Mouse (Mus musculus) inflammation-experienced regulatory T-cells, adult 6 months (primary cell): ENCODE measurements around the gene Orai1. TPM values are rescaled to one million over a fixed set of nuclear protein-coding genes. Genes with fewer than 3 reads are reported as not detected.
A peak's percentile ranks its signal among the peaks of the same experiment; 100 is the strongest.
"Not testable (repeated sequence)": the region's sequence is repeated elsewhere in the genome, so short reads cannot be mapped to it uniquely, and the experiment has no call there.

Source experiments
- ATAC-seq: one replicate; pipeline ENCODE4 v1.8.0; 2017
- polyA plus RNA-seq, 3 experiments: library from polyadenylated mRNA; unstranded; fragments of 100-300 nt; shearing (Covaris generic); gene quantifications; one replicate each; pipeline ENCODE4 v1.2.1; 2017

Orai1 gene
- 10 to 100 TPM in 1 of 3 experiments, 1 to 10 TPM in 2; 7.3 to 10.0 (median 8.0) TPM for polyA plus RNA-seq

- ATAC-seq, result peak; percentile 80
Measured at GRCm38 (mm10) chr5:123014753-123015701, at the start of gene Orai1. Gene Orai1 (plus strand): TSS chr5:123015074.

GRCm38 (mm10) chr5:122965427-122965826 is 49.4 kb upstream of the Orai1 start:
- ATAC-seq, result no peak

GRCm38 (mm10) chr5:122968322-122968721 is 46.6 kb upstream of the Orai1 start:
- peak; percentile 77 for ATAC-seq

GRCm38 (mm10) chr5:122970056-122970455 is 44.8 kb upstream of the Orai1 start:
- ATAC-seq, result no peak

- ATAC-seq, result no peak
Measured at GRCm38 (mm10) chr5:122971438-122971837, 43.4 kb upstream of the Orai1 start.

GRCm38 (mm10) chr5:122972116-122972515 is 42.8 kb upstream of the Orai1 start:
- no peak for ATAC-seq

- not testable (repeated sequence) for ATAC-seq
Measured at GRCm38 (mm10) chr5:122974701-122975100, 40.2 kb upstream of the Orai1 start.

GRCm38 (mm10) chr5:122978970-122979369 is 35.9 kb upstream of the Orai1 start:
- no peak for ATAC-seq

- peak; percentile 36 for ATAC-seq
Measured at GRCm38 (mm10) chr5:122984483-122984882, 30.4 kb upstream of the Orai1 start.

GRCm38 (mm10) chr5:122985276-122985675 is 29.6 kb upstream of the Orai1 start:
- no peak for ATAC-seq

- no peak for ATAC-seq
Measured at GRCm38 (mm10) chr5:122986091-122986493, 28.8 kb upstream of the Orai1 start.

- ATAC-seq, result no peak
Measured at GRCm38 (mm10) chr5:122987211-122988020, 27.5 kb upstream of the Orai1 start.

- no peak for ATAC-seq
Measured at GRCm38 (mm10) chr5:122988021-122988751, 26.7 kb upstream of the Orai1 start.

GRCm38 (mm10) chr5:122989001-122989525 is 25.8 kb upstream of the Orai1 start:
- ATAC-seq, result peak; percentile 39

- ATAC-seq, result no peak
Measured at GRCm38 (mm10) chr5:122989551-122990330, 25.1 kb upstream of the Orai1 start, which contains the start of gene Kdm2b. Gene Kdm2b (minus strand): TSS chr5:122989823.

GRCm38 (mm10) chr5:122990411-122991160 is 24.3 kb upstream of the Orai1 start:
- peak; percentile 67 for ATAC-seq

GRCm38 (mm10) chr5:122991350-122992004 is 23.4 kb upstream of the Orai1 start:
- ATAC-seq, result no peak

GRCm38 (mm10) chr5:122993811-122994210 is 21.1 kb upstream of the Orai1 start:
- no peak for ATAC-seq

- ATAC-seq, result peak; percentile 76
Measured at GRCm38 (mm10) chr5:122994303-122994846, 20.5 kb upstream of the Orai1 start.

GRCm38 (mm10) chr5:122994910-122995309 is 20.0 kb upstream of the Orai1 start:
- ATAC-seq, result peak; percentile 6
